ENCODE assay signal across 11 mouse cellular contexts in the genomic region with DNA sequence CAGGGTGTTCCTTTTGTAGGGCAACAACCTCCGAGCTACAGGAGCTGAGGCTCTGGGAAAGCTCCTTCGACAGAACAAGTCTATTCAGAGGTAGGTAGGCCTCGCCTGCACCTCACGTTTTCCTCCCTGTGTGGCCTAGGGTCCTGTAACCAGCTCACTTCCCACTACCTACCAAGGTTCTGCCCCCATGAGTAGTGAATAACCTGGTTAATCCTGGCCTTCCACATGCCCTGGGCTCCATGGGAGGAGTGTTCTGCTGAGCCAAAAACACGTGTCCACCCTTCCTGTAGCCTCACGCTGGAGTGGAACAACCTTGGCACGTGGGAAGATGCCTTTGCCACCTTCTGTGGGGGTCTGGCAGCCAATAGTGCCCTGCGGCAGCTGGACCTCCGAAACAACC. TPM values are rescaled to one million over a fixed set of nuclear protein-coding genes. Genes with fewer than 3 reads are reported as not detected.
DNase-seq lines count a peak whose midpoint lies in the region; ATAC-seq and TF ChIP-seq lines count a peak whose summit lies in the region.
"Had no signal": no experiment of that assay in that cellular context is flagged by ENCODE, and none has a peak within 500 bp of the region (broad histone marks: within the 10 kb centered on the region; RNA-seq: fewer than 3 reads in every experiment).

No protein-coding gene starts in this region.

- peaks cover 7% of the 10 kb centered on the region for H3K4me1 ChIP-seq in lung, embryonic 14.5 days (ENCODE audit: insufficient read depth)
- peaks cover 7% of the 10 kb centered on the region for H3K4me1 ChIP-seq in intestine, postnatal 0 days (replicated peaks; ENCODE audit: control insufficient read depth, insufficient read depth, low read length)
- H3K4me1 ChIP-seq in neural tube, embryonic 15.5 days: peaks cover 42% of the 10 kb centered on the region

- WGBS in lung, embryonic 14.5 days: 83% methylated on average over 9 of the region's 9 CpGs
- WGBS in intestine, postnatal 0 days: 90% methylated on average over 9 of the region's 9 CpGs
- WGBS in neural tube, embryonic 15.5 days: 90% methylated on average over 9 of the region's 9 CpGs

- no peak overlapping the region for H3K27ac ChIP-seq in lung, embryonic 14.5 days (ENCODE audit: low read depth)
- H3K27ac ChIP-seq in intestine, postnatal 0 days (ENCODE audit: low read depth, low read length): no peak overlapping the region
- no peak overlapping the region for H3K27ac ChIP-seq in neural tube, embryonic 15.5 days (replicated peaks)

- H3K4me2 ChIP-seq in lung, embryonic 14.5 days: peak overlapping the region; percentile 100; the same call in 1 of the 2 replicates
- peak overlapping the region; percentile 96; the same call in 1 of the 2 replicates for H3K4me2 ChIP-seq in intestine, postnatal 0 days (replicated peaks; ENCODE audit: low read depth)
- H3K4me2 ChIP-seq in neural tube, embryonic 15.5 days: peak overlapping the region; percentile 100

- peak; percentile 93 for DNase-seq in heart, adult 11 months
- DNase-seq in heart, postnatal 36 days: no peak
- no peak for DNase-seq in lung, embryonic 14.5 days
- DNase-seq in lung, postnatal 10 days: no peak
- DNase-seq in left cerebral cortex, adult 11 months (ENCODE audit: low spot score): no peak
- DNase-seq in urinary bladder, adult 18-20 months (ENCODE audit: low spot score in 2 of 2): no peak
- DNase-seq: cerebellum, postnatal 14 days; lung, adult 18-20 months had no signal

- no peak overlapping the region for H3K9ac ChIP-seq in lung, embryonic 14.5 days
- no peak overlapping the region for H3K9ac ChIP-seq in intestine, postnatal 0 days (ENCODE audit: low read depth, low read length)
- H3K9ac ChIP-seq in neural tube, embryonic 15.5 days (replicated peaks): peak overlapping the region; percentile 69

- no peaks in the 10 kb centered on the region for H3K9me3 ChIP-seq in lung, embryonic 14.5 days (ENCODE audit: low read depth, low read length)
- no peaks in the 10 kb centered on the region for H3K9me3 ChIP-seq in intestine, postnatal 0 days (ENCODE audit: control insufficient read depth)
- H3K9me3 ChIP-seq in neural tube, embryonic 15.5 days (replicated peaks): no peaks in the 10 kb centered on the region

- ATAC-seq in lung, embryonic 14.5 days (ENCODE audit: insufficient read depth): no peak
- no peak for ATAC-seq in intestine, postnatal 0 days
- ATAC-seq in neural tube, embryonic 15.5 days (ENCODE audit: low FRiP score): no peak
- ATAC-seq: Patski had no signal

- no peak for TF ChIP-seq CTCF in lung, embryonic 14.5 days (IDR thresholded peaks at IDR 0.05; ENCODE audit: low read depth)
- TF ChIP-seq CTCF in intestine, postnatal 0 days (IDR thresholded peaks at IDR 0.05; ENCODE audit: low read depth): no peak

- peaks cover 54% of the 10 kb centered on the region for H3K36me3 ChIP-seq in lung, embryonic 14.5 days (ENCODE audit: insufficient read depth)
- peaks cover 49% of the 10 kb centered on the region for H3K36me3 ChIP-seq in intestine, postnatal 0 days (ENCODE audit: control insufficient read depth, insufficient read depth)
- peaks cover 42% of the 10 kb centered on the region for H3K36me3 ChIP-seq in neural tube, embryonic 15.5 days

- H3K27me3 ChIP-seq in lung, embryonic 14.5 days (ENCODE audit: insufficient read depth, low read length): no peaks in the 10 kb centered on the region
- no peaks in the 10 kb centered on the region for H3K27me3 ChIP-seq in intestine, postnatal 0 days (replicated peaks; ENCODE audit: control insufficient read depth, insufficient read depth, low read length)
- H3K27me3 ChIP-seq in neural tube, embryonic 15.5 days (replicated peaks): no peaks in the 10 kb centered on the region
- H3K27me3 ChIP-seq: Patski had no signal

- H3K4me3 ChIP-seq in lung, embryonic 14.5 days (ENCODE audit: low read depth, low read length): 0 out of 2 replicates have a peak overlapping the region, but pooled peaks have one; percentile 65
- H3K4me3 ChIP-seq in intestine, postnatal 0 days (ENCODE audit: low read depth, low read length): no peak overlapping the region
- H3K4me3 ChIP-seq in neural tube, embryonic 15.5 days (replicated peaks): no peak overlapping the region

- intact Hi-C loops in heart, postnatal 36 days (cut with DNase I): no loop called here

RNA-seq across cellular contexts. Expression of a gene that starts 1.4 kb away (rescaled TPM):
- 1 to 10 TPM; 5.3 to 7.0 TPM for total RNA-seq in heart, postnatal 36 days (2021)
- 44.1 and 46.1 TPM in 2 replicates for polyA plus RNA-seq in lung, embryonic 14.5 days (2014; fragmentation: Nextera tagmentation; extraction: Ambion mirVana)
- polyA plus RNA-seq in intestine, postnatal 0 days (2015; fragmentation: Nextera tagmentation; extraction: Ambion mirVana): 13.5 and 14.5 TPM in 2 replicates
- polyA plus RNA-seq in neural tube, embryonic 15.5 days (2015; fragmentation: Nextera tagmentation; extraction: Ambion mirVana): 76.8 and 81.3 TPM in 2 replicates

RNA-seq across cellular contexts. Expression of a gene that starts 1.6 kb away (rescaled TPM):
- total RNA-seq in heart, postnatal 36 days (2021): 10 to 100 TPM; 33.1 to 38.3 TPM
- 168 and 173 TPM in 2 replicates for polyA plus RNA-seq in lung, embryonic 14.5 days (2014; fragmentation: Nextera tagmentation; extraction: Ambion mirVana)
- 127 and 131 TPM in 2 replicates for polyA plus RNA-seq in intestine, postnatal 0 days (2015; fragmentation: Nextera tagmentation; extraction: Ambion mirVana)
- 108 and 115 TPM in 2 replicates for polyA plus RNA-seq in neural tube, embryonic 15.5 days (2015; fragmentation: Nextera tagmentation; extraction: Ambion mirVana)

RNA-seq across cellular contexts. Expression of a gene that starts 6.1 kb away (rescaled TPM):
- total RNA-seq in heart, postnatal 36 days (2021): 1 to 10 TPM in 1 of 2 experiments, under 1 TPM in 1; 0.36 to 1.6 TPM
- polyA plus RNA-seq in lung, embryonic 14.5 days (2014; fragmentation: Nextera tagmentation; extraction: Ambion mirVana): 10.3 and 10.7 TPM in 2 replicates
- 9.0 TPM in 2 replicates for polyA plus RNA-seq in intestine, postnatal 0 days (2015; fragmentation: Nextera tagmentation; extraction: Ambion mirVana)
- 459 and 611 TPM in 2 replicates for polyA plus RNA-seq in neural tube, embryonic 15.5 days (2015; fragmentation: Nextera tagmentation; extraction: Ambion mirVana)

RNA-seq across cellular contexts. Expression of a gene that starts 11.9 kb away (rescaled TPM):
- 10 to 100 TPM in 1 of 2 experiments, 1 to 10 TPM in 1; 9.2 to 12.0 TPM for total RNA-seq in heart, postnatal 36 days (2021)
- polyA plus RNA-seq in lung, embryonic 14.5 days (2014; fragmentation: Nextera tagmentation; extraction: Ambion mirVana): 27.2 and 29.7 TPM in 2 replicates
- 81.1 and 88.6 TPM in 2 replicates for polyA plus RNA-seq in intestine, postnatal 0 days (2015; fragmentation: Nextera tagmentation; extraction: Ambion mirVana)
- 9.4 and 18.9 TPM in 2 replicates for polyA plus RNA-seq in neural tube, embryonic 15.5 days (2015; fragmentation: Nextera tagmentation; extraction: Ambion mirVana)

RNA-seq across cellular contexts. Expression of a gene that starts 16.8 kb away (rescaled TPM):
- total RNA-seq in heart, postnatal 36 days (2021): 10 to 100 TPM; 14.4 to 19.7 TPM
- polyA plus RNA-seq in lung, embryonic 14.5 days (2014; fragmentation: Nextera tagmentation; extraction: Ambion mirVana): 14.7 and 19.6 TPM in 2 replicates
- polyA plus RNA-seq in intestine, postnatal 0 days (2015; fragmentation: Nextera tagmentation; extraction: Ambion mirVana): 1.2 and 1.6 TPM in 2 replicates
- 0.87 and 10.7 TPM in 2 replicates for polyA plus RNA-seq in neural tube, embryonic 15.5 days (2015; fragmentation: Nextera tagmentation; extraction: Ambion mirVana)

Comparison
In these comparisons a context has a peak if more than half of its experiments do, and no peak if none do; other contexts are left out.
1. RNA of a gene that starts 6.1 kb away (polyA plus RNA-seq): 459 to 611 TPM in neural tube, embryonic 15.5 days; 10.3 to 10.7 TPM in lung, embryonic 14.5 days and 9.0 TPM in intestine, postnatal 0 days; every median in the first group is over 10 times any median in the second.
2. Peak in every context shown above with its lines, with median percentiles within 50 percentile points of each other: H3K4me2 ChIP-seq.